Mouse (Mus musculus) MN1 (cell line): ENCODE results near the gene Gpr157.
"Not testable (repeated sequence)": the region's sequence is repeated elsewhere in the genome, so short reads cannot be mapped to it uniquely, and the experiment has no call there.

ENCODE experiments used
- DNase-seq: peaks from one replicate; pipeline ENCODE4 v3.0.0-alpha.2; 2016; ENCODE audit warnings: low spot score

Gene Gpr157

DNA sequence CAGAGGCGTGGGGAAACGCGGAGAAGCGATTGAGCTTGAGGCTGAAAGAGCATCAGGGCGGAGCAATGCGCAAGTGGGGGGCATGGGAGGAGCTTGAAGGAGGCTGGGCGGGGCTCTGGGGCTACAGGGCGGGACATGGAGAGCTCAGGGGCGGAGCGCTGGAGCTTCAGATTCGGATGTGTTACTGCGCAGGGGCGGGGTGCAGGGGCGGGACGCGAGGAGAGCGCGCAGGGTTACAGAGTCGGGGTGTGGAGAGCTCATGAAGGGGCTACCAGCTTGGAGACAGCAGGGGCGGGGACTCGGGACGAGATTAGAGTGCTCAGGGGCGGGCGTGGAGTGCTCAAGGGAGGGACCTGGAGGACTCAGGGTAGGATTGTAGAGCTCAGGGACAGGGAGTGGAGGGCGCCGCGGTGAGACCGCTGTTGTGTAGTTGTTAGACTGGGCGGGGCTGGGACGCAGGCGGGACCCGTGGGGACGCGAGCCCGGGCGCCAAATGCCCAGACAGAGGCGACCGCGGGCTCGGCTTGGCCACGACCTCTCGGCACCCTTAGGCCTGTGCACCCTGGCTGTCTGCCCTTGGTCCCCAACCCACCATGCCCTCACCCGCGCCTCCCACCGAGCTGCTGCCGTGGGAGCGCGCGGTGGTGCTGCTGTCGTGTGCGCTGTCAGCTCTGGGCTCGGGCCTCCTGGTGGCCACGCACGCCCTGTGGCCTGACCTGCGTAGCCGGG lies at the start of gene Gpr157:
Gene Gpr157 (plus strand): TSS at position 205 of the 729 bp plus-strand sequence.
- DNase-seq, result no peak

DNA sequence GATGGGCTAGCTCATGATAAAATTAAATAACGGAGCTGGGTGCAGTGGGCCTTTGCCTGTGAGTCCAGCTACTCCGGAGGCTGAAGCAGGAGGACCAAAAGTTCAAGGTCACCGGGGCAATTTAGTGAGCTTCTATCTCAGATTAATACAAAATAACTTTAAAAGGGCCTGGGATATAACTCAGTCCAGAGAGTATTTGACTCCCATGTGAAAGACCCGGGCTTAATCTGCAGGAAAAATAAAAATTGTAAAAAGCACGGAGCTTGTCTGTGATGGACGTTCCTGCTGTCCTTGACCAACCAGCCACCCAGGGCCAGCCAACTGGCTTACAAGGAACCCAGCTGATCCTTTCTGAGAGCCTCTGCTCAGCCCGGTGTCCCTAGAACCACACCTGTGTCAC lies 48.6 kb upstream of the Gpr157 start:
- no peak for DNase-seq

DNA sequence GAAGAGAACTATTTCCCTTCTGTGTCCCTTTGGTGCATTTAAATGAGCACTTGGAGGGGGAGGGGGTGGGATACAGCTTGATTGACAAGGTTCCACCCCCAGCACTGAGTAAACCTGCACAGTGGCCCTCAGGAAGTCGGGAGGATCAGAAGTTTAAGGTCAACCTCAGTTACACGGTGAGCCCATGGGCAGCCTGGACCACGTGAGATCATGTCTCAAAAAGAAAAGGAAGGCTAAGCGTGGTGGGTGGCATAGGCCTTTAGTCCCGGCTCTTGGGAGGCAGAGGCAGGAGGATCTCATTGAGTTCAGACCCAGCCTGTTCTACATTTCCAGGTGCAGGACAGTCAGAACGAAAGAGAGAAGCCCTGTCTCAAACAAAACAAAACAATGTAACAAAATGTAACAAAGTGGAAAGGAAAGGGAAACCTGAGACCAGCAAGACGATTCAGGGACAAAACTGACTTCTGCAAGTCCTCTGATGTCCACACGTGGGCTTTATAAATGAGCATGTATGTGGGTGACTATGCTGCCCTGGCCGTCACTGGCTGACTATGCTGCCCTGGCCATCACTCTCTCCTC lies 47.1 kb upstream of the Gpr157 start:
- DNase-seq, result no peak

DNA sequence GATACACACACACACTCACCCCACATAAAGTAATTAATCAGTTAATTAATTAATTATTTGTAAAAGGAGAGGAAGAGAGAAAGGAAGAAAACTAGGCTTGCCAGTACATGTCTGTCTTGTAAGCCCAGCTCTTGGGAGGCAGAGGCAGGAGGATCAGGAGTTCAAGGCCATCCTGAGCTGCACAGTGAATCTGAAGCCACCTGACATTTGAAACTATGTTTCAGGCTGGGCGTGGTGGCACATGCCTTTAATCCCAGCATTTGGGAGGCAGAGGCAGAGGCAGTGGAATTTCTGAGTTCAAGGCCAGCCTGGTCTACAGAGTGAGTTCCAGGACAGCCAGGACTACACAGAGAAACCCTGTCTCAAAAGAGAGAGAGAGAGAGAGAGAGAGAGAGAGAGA lies 46.3 kb upstream of the Gpr157 start:
- not testable (repeated sequence) for DNase-seq

DNA sequence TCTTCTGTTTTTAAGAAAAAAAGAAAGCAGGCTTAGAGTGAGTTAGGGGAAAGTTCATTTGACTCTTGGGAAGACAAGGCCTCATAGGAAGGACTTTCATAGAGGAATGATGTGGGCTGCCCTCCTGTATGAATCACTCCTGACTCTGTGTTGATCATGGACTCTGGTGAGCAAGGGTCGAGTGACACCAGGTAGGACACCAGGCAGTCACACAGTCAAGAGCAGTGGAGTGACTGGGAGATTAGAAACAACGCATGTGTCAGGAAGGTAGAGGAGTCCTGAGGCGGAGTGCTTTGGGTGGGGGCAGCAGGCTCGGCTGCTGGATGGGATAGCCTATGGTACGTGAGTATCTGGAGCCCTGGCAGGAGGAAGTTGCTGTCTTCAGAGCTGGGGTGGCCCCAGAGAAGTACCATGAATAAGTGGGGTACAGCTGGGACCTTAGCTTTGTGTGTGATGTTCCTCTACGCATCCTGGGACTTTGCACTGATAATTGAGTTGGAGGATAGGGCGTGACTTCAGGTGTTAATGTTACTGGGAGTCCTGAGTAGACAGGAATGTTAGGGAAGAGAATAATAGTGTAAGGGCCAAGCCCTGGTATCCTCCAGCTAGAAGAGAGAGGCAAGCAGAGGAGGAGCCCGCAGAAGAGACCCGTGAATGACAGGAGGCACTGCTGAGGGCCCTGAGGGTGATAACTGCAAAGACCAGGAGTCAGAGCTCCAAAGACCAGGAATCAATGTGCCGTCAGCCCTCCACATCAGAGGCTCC lies 45.6 kb upstream of the Gpr157 start:
- DNase-seq, result no peak

DNA sequence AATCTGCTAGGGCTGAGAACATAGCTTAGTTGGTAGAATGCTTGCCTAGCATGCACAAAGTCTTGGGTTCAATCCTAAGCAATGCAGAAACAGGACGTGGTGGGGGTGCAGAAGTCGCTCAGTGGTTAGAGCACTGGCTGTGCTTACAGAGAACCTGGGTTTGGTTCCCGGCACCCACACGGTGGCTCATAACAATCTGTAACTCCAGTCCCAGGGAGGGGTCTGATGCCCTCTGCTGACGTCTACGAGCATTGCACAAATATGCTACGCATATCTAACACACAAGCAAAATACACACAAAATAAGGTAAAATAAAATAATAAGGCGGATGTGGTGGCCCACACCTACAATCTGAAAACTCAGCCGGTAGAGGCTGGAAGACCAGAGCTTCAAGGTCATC lies 43.6 kb upstream of the Gpr157 start:
- DNase-seq, result no peak

DNA sequence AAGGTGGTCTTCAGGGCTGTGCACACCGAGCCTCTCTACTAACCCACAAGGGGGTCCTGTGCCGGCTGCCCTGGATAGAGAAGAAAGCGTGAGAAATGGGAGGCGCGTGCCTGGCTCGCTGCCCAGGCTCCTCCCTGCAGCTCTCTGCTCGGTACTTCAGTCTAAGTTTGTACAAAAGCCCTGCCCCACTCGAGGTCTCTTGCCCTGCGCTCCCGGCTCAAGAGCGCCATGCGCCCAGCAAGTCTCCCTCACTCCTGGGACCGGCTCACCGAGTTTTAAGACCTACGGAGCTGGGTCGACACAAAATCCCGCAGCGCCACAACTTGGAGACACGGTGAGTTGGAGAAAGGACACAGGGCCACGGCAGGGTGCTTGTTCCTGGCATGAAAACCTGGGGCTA lies 39.1 kb upstream of the Gpr157 start:
- DNase-seq, result no peak

DNA sequence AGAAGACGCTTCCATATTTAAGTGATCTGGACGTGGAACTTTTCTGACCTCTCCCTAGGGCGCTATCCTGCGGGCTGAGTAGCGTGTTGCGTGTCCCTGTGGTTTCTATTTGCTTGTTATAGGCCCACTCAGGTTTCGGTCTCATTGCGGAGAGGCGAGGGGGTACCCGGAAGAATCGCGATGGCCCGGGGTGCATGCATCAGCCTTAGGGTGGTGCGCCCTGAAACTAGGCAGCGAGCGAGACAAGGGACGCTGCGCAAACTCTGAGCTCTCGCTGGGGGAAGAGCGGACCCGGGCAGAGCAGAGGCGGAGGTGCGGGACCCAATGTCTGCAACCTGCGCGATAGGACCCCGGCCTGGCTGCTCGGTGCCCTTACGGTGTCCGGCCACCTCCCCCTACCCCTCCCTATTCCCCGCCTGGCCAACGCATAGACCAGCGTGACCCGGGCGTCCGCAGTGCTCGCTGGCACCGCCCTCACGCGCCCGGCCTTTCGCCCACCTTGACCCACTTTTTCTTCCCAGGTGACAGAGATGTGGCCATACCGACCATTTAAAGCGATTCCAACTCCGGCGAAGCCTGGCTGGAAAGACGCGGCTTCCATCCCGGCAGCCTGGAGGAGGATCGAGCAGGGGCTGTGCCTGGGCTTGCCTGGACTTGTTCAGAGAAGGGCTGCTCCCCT lies 38.5 kb upstream of the Gpr157 start:
- no peak for DNase-seq

DNA sequence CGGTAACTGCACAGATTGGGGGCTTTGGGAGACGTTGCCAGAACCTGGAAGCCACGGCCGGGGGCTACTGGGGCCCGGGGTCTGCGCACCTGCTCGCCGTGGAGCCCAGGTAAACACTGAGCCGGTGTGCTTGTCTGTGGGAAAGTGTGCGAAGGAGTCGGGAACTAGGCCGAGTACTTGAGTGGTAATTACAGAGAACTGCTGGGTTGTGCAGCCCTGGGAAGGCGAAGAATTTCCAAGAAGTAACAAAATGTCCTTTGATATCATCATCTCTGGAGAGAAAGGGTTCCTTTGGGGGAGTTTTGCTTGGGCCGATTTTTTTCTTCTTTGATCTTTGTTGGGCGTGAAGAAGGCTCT lies 38.0 kb upstream of the Gpr157 start:
- no peak for DNase-seq

DNA sequence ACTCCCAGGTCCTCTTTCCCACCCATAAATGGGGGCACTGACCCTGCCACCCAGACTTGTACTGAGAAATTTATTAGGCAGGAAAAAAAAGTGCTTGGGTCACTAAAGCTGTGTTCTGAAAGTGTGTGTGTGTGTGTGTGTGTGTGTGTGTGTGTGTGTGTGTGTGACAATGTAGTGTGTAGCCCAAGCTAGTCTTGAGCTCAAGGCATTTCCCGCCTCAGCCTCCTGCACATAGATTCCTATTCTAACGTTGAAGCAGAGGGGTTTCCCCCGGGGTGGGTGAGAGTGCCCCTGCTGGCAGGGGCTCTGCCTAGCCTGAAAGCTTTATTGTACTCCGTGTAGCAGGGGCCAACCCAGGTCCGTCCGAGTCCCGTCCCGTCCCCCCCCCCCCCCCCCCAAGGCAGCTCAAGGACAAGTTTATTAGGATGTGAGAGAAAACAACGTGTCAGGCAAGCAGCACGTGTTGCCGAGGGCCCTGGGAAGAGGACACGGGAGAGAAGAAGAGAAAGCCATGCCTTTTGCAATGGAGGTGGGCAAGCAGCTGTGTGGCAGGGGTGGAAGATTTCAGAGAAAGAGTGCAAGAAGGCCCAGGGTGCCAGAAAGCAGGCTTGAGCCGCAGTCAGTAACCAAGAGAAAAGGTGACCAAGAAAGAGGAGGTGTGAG lies 37.5 kb upstream of the Gpr157 start:
- no peak for DNase-seq

DNA sequence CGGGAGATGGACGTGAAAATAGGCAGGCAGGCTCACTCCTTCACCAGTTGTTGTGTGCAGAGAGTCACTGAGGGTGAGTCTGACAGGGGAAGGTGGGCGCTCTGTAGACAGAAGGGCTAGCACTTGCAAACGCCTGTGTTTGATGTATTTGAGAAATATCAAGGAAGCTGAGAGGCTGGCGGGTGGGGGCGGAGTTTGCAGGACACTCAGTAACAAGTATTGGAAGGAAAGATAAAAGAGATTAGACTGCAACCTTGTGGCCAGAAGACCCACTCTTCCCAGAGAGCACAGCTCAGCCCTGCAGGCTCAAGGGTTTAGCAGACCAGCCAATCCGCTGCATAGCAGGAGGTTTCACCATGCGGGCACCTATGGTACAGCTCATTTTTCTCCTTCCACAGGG lies 35.7 kb upstream of the Gpr157 start:
- DNase-seq, result no peak

DNA sequence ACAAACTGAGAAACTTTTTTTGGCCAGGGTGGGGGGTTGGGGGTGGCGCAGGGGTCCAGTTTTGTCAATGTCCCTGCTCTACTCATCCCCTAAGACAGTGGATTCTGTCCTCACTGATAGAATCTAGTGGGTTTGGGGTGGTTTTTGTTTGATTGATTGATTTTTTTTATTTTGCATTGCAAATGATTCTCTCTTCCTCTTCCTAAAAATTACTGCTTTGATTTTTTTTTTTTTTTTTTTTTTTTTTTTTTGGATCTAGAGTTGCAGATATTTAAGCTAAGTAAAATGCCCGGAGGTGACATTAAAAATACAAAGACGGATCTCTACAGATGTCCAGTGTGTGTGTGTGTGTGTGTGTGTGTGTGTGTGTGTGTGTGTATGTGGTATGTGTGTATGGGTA lies 34.8 kb upstream of the Gpr157 start:
- DNase-seq, result no peak

DNA sequence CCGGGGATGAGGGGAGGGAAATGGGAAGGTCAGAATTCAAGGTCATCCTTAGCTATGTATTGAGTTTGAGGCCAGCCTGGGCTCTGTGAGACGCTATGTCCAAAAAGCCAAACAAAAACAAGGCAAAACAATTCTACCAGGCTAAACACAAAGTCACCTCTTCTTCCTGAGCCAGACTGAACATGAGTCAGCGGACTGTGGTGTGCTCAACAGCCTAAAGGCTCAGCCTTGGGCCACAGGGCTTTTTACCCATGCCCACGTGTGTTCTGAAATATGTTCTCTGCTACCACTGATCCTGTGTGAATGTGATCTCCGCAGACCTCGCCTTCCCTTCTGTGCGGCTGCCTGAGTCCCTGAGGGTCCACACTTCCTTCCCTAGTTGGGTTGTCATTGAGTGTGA lies 31.0 kb upstream of the Gpr157 start:
- DNase-seq, result no peak

DNA sequence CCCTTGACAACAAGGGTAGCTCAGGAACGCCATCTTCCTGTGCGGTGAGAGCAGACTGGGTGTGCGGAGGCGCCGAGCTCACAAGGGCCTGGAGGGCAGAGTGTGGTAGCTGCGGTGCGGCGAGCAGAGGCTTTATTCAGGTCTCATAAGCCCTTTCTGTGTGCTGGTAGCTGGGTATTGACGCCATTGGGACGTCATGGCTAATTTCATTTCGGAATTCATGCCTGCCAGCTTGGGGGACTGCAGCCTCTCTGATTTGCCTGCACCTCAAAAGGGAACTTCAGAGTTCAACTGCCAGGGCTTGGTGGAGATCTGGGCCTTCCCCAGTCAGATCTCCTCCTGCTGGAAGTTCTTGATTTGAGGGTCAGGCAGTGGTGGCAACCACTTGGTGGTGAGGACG lies 29.4 kb upstream of the Gpr157 start:
- DNase-seq, result no peak

DNA sequence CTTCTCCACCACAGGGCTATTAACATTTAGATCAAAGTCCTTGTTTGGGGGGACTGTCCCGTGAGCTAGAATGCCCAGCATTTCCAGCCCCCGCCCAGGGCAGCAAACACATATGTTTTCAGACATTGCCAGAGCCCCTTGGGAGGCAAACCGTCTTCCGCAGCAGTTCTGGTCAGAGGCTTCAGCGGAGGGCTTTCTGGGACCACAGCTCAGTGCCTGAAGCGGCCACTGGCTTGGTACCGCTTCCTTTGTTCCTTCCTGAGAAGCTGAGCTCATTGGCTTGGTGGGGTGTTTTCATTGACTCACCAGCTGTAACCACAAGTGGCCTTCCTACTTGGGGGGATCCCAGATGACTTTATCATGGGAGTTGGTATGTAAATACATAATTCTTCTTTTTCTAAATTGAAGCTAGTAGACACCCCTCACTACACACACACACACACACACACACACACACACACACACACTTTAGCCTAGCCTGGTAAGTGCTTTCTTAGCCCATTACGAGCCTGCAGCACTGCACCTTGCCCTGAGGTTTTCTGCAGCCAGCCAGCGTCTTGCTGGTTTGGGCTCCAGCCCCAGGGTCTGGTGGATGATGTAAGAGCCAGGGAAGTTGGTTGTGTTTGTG lies 27.2 kb upstream of the Gpr157 start:
- no peak for DNase-seq

DNA sequence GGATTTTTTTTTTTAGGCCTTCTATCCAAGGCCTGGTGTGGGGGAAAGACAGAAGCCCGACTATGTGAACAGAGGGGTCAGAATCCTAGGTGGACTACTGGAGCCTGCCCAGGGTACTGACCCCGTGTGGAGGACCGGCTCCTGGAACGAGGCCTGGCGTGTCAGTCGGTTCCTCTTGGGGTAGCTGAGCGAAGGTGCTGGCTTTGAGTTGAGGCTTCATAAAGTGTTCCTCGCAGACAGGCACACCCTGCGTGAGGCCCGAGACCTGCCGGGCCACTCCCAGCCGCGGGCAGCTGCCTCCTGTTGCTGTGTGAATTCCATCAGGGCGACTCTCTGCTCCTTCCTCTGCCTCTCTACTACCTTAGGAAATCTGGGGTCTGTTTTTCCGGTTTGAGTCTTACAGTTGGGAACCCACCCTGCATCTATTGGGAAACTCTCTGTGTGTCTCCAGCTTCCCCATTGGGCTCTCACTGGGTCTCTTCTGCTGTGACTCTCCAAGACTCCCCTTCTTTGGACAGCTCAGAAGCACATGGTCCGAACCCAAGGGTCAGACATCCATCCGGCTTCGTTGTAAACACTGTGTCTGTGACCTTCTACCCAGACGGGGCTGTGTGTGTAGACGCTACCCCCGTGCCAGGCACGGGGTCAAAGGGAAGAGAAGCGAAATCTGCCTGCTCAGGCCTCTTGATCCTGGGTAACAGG lies 26.5 kb upstream of the Gpr157 start:
- no peak for DNase-seq

DNA sequence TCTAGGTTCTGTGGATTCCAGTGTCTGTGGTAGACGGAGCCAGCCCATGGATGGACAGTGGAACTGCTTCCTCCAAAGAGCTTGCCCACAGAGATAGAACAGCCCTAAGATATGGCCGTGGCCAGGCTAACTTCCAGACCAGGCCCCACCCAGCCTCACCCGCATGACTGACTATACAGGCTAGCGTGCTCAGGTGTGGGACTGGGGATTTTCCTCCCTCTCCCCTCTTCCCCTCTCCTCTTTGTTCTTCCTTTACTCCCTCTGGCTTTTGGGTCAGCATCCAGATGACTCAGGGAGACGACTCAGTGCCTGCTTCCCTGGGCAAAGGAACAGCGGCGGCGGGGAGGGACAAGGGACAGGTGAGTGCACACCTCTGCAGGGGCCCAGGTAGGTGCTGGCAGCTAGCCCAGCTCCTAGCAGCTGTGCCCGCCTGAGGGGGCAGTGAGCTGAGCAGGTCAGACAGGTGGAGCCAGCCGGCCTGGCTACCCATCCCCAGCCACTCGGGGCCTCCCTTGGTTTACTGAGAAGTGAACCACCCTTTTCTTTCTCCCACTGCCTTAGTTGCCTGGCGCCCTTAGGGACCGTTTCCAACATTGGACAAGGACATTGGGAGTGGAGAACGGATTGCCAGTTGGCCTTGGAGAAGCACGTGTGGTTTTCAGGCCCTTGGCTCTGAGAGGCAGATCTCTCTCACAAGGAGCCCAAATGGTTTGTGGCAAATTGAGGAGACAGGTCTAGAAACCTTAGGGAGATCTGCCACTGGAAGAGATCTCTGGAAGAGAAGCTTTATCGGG lies 25.5 kb upstream of the Gpr157 start:
- DNase-seq, result no peak

DNA sequence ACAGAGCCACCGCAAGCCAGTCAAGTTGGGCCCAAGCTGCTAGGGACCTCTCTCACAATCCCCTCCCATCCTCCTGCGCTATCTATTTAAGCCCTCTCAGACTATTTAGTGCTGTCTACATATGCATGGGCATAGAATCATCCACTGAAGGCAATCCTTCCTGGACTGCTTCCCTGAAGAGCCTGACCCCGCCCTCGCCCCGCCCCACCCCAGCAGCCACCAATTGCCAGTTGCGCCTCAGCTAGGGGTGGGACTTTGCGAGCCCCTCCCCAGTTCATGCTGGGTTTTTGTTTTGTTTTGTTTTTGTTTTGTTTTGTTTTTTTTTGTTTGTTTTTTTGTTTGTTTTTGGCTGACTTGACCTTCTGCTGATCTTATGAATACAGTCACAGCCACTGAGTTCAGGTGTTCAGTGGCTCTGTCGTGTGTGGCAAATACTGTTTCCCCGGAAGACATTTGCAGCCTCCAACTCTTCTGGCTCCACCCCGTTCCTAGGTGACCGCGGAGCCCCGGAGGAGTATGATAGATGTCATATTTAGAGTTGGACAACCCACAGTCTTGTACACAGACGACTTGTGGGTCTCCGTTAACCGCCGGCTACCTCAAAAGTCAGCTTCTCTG lies 20.4 kb upstream of the Gpr157 start:
- DNase-seq, result no peak

DNA sequence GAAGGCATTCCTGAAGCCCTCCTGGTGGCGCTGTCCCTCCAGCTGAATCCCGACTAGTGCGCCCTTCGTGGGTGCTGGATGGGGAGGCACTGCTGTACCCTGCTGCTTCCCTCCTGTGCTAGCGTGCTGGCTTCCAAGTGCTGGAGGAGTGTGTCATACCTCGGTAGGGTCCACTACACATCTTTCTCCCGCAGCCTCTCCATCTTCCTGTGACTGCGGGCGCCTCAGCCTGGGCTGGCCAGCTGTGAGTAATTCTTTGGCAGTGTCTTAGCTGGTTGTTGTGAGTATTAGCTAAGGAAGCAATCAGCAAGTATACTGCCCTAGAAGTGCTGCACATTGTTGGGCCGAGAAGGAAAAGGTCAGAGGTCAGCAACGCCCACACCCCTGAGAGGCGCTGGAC lies 18.9 kb upstream of the Gpr157 start:
- DNase-seq, result no peak

DNA sequence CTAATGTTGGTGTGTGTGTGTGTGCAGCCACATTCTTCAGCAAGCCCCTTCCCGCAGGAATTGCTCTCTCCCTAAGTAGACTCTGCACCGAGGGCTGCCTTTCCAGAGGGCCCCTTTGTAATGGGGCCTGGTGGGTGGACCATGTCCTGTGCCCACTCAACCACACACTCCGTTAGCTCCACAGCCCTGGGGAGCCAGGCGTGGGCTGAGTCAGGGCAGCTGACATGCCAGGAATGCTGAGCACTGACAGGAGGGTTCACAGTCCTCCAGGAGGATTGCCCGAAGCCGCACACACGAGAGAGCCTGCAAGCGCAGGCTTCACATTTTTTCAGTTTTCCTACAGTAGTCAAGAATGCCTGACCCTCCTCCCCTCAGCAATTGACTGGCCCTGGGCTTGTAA lies 17.0 kb upstream of the Gpr157 start:
- no peak for DNase-seq
